Mouse (Mus musculus) stomach, embryonic 15.5 days (tissue): ENCODE data around the gene Stac3. TPM values are rescaled to one million over a fixed set of nuclear protein-coding genes. Genes with fewer than 3 reads are reported as not detected.

Experiments used
- ATAC-seq: fragments of 200-750 bp; cut with Nextera tagmentation; 2 replicates; pipeline ENCODE4 v1.8.0; 2017; ENCODE audit warnings: low read depth, moderate number of reproducible peaks, moderate TSS enrichment; ENCODE audit not compliant: insufficient read depth, low FRiP score
- H3K27ac ChIP-seq: fragments of 300-500 bp; sonication (generic); 2 replicates; pipeline ENCODE4 v1.5.1; 2015; ENCODE audit warnings: mild to moderate bottlenecking, inconsistent platforms
- H3K27me3 ChIP-seq: fragments of 300-500 bp; sonication (generic); replicated peaks from 2 replicates; pipeline ENCODE4 v1.6.1; 2015; ENCODE audit warnings: inconsistent platforms
- H3K36me3 ChIP-seq: fragments of 300-500 bp; sonication (generic); 2 replicates; pipeline ENCODE4 v1.6.1; 2015; ENCODE audit warnings: inconsistent platforms
- H3K4me1 ChIP-seq: fragments of 300-500 bp; sonication (generic); 2 replicates; pipeline ENCODE4 v1.6.1; 2015; ENCODE audit warnings: inconsistent platforms
- H3K4me2 ChIP-seq: fragments of 300-500 bp; sonication (generic); 2 replicates; pipeline ENCODE4 v1.6.1; 2015; ENCODE audit warnings: mild to moderate bottlenecking, inconsistent platforms
- H3K4me3 ChIP-seq: fragments of 300-500 bp; sonication (generic); replicated peaks from 2 replicates; pipeline ENCODE4 v1.5.1; 2015; ENCODE audit warnings: inconsistent platforms
- H3K9ac ChIP-seq: fragments of 300-500 bp; sonication (generic); 2 replicates; pipeline ENCODE4 v1.6.1; 2015; ENCODE audit warnings: inconsistent platforms
- H3K9me3 ChIP-seq: fragments of 300-500 bp; sonication (generic); 2 replicates; pipeline ENCODE4 v1.6.1; 2016; ENCODE audit warnings: inconsistent platforms
- WGBS: fragments of 180-500 bp; shearing (Covaris S2); methylation state at CpG from one replicate; pipeline ENCODE4 v1.1.7; 2015; 5-methylcytosine and 5-hydroxymethylcytosine counted together
- polyA plus RNA-seq: library from polyadenylated mRNA; unstranded; fragments of >200 nt; fragmentation: Nextera tagmentation; extraction: Ambion mirVana; gene quantifications from 2 replicates; pipeline ENCODE4 v1.2.1, GENCODE M21; 2015

The Stac3 gene
- polyA plus RNA-seq, 1 experiment from 2014 or later = 0.92 TPM

DNA sequence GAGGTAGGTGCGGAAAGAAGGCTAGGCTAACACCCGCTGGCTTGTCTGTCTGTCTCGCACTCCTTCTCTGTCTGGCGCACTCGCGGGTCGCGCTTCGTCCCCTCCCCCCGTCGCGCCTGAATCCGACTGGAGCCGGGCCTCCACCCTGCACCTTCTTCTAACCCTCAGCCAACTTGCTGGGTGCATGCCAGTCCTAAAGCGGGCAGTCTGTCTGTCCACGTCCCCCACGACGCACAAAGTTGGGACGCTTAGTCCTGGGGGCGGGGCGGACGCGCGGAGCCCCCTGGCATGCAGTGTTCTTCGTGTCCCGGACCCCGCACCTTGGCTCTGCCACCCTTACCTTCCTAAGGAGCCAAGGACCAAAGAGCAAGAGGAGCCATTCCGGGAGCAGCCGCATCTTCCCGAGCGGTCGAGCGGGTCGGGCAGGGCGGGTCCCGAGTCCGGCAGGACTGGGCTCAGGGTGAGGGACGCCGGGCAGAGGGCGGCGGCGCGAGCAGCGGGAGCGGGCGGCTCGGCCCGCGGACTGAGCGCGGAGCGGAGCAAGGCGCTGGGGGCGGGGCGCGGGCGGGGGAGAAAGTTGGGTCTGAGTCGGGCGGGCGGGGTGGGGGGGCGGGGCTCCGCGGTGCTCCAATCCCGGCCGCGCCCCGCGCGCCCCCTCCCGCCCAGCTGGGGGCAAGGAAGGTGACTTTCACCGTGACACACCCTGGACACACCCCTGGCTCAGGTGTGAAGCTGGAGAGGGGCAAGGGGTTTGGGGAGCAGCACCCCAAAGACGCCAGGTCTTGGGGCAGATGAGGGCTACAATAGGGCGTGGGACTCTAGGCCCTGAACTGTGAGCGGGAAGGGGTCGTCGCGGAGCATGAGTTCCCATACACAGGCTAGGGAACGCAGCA, 32.8 kb downstream of the Stac3 start, which contains the start of gene Nxph4:
TSS of gene Nxph4 (minus strand) at position 524 of the 893 bp plus-strand sequence.
- H3K9ac ChIP-seq = no peak within 1 kb of the TSS
- ATAC-seq = peak; percentile 18; the same call in 1 of the 2 replicates
- peak within 1 kb of the TSS; percentile 96 for H3K4me2 ChIP-seq
- peaks cover 24% of the 10 kb centered on the region for H3K4me1 ChIP-seq
- peaks cover 77% of the 10 kb centered on the region for H3K27me3 ChIP-seq
- H3K27ac ChIP-seq = no peak within 1 kb of the TSS
- WGBS = under 1% methylated on average over 63 of the region's 78 CpGs
- peak within 1 kb of the TSS; percentile 43 for H3K4me3 ChIP-seq
- H3K36me3 ChIP-seq = peaks cover 3% of the 10 kb centered on the region; the same call in 1 of the 2 replicates
- no peaks in the 10 kb centered on the region for H3K9me3 ChIP-seq

- Histone ChIP-seq H3K27ac (no peak overlapping the region), H3K27me3 (peaks cover 70% of the 10 kb centered on the region), H3K4me3 (peak overlapping the region; percentile 43), H3K4me2 (peak overlapping the region; percentile 96), H3K4me1 (peaks cover 24% of the 10 kb centered on the region), H3K36me3 (peaks cover 9% of the 10 kb centered on the region; the same call in 1 of the 2 replicates), H3K9me3 (no peaks in the 10 kb centered on the region), H3K9ac (no peak overlapping the region)
- peak; percentile 15; the same call in 1 of the 2 replicates for ATAC-seq
- WGBS = 2% methylated on average over 30 of the region's 30 CpGs
These were observed 33.5 kb downstream of the Stac3 start for GRCm38 (mm10) chr10:127534929-127535384.

- peaks cover 52% of the 10 kb centered on the region for H3K27me3 ChIP-seq
- H3K9ac ChIP-seq = no peak overlapping the region
- WGBS = 11% methylated on average over 8 of the region's 8 CpGs
- no peaks in the 10 kb centered on the region for H3K9me3 ChIP-seq
- no peak for ATAC-seq
- peaks cover 20% of the 10 kb centered on the region for H3K4me1 ChIP-seq
- H3K36me3 ChIP-seq = peaks cover 20% of the 10 kb centered on the region
- no peak overlapping the region for H3K4me2 ChIP-seq
- H3K4me3 ChIP-seq = no peak overlapping the region
- H3K27ac ChIP-seq = no peak overlapping the region
These were observed 35.3 kb downstream of the Stac3 start for GRCm38 (mm10) chr10:127536586-127537314.

DNA sequence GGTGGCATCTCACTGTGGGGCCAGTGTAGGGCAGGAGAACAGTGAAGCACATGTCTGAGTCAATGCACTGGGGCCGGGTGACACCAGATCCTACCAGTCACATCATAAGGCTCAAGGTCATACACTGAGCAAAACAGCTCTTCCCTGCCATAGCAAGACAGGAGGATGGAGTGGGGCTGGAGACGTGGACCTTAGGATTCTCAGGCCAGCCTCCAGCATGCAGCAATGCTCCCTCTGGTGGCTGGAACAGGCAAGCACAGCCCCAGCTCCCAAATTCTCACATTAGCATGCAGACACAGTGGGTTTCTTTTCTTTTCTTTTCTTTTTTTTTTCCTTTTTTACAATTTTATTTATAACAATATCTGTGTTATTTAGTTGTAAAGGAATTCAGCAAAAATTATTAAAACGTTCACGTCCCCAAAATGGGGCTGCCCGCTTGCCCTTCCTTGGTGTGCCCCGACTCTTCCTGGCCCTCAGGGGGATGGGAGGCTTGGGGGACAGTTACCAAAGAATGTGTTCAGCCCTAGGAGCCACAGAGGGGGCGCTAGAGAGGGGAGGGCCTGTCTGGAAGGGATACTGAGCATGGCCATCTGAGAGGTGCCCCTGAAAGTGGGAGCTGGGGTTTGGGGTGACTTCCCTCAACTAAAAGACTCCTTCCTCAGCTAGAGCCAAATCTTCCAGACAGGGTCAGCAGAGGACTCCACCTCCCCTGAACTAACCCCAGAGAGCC, 36.5 kb downstream of the Stac3 start:
- H3K36me3 ChIP-seq = peaks cover 30% of the 10 kb centered on the region
- H3K4me3 ChIP-seq = no peak overlapping the region
- H3K4me1 ChIP-seq = peaks cover 20% of the 10 kb centered on the region
- no peak overlapping the region for H3K9ac ChIP-seq
- no peak for ATAC-seq
- peaks cover 40% of the 10 kb centered on the region for H3K27me3 ChIP-seq
- H3K4me2 ChIP-seq = no peak overlapping the region
- no peak overlapping the region for H3K27ac ChIP-seq
- 25% methylated on average over 7 of the region's 7 CpGs for WGBS
- H3K9me3 ChIP-seq = no peaks in the 10 kb centered on the region

DNA sequence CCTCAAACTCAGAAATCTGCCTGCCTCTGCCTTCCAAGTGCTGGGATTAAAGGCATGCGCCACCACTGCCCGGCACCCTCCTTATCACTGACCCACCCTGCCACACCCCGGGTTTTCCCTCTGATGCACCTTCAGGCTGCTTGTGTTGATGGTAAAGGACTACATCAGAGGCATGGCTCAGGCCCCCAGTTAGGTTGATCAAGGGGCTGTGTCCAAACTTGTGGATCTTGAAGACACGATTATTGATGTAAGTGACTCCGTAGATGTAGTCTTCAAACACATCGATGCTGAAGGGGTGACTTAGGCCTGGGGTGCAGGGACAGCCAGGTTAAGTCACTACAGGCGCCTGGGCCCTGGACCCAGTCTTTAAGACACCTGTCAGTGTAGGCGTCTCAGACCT, 40.0 kb downstream of the Stac3 start:
- no peak overlapping the region for H3K4me2 ChIP-seq
- no peak for ATAC-seq
- no peaks in the 10 kb centered on the region for H3K9me3 ChIP-seq
- H3K4me3 ChIP-seq = no peak overlapping the region
- no peak overlapping the region for H3K9ac ChIP-seq
- no peak overlapping the region for H3K27ac ChIP-seq
- WGBS = 95% methylated on average over 8 of the region's 8 CpGs
- peaks cover 5% of the 10 kb centered on the region; the same call in 1 of the 2 replicates for H3K27me3 ChIP-seq
- no peaks in the 10 kb centered on the region for H3K4me1 ChIP-seq
- H3K36me3 ChIP-seq = peaks cover 57% of the 10 kb centered on the region

DNA sequence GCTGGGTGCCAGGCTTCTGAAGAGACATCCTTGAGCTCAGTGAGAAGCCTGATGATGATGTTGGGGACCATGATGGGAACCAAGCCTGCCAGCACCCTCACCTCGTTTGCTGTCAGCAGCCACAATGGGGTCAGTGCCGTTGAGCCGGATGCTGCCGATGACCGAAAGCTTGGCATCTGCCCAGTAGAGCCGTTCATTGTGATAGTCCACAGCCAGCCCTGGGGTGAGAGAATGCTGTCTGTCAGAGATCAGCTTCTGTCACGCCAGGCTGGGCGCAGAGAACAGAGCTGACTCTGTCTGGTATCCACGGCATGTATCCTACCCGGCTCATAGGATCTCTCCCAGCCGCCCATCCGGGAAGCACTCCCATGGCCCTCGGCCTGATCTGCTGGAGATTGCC, 40.6 kb downstream of the Stac3 start:
- Histone ChIP-seq H3K27ac (no peak overlapping the region), H3K36me3 (peaks cover 63% of the 10 kb centered on the region), H3K4me2 (no peak overlapping the region), H3K4me1 (no peaks in the 10 kb centered on the region), H3K9me3 (no peaks in the 10 kb centered on the region), H3K9ac (no peak overlapping the region), H3K4me3 (no peak overlapping the region), H3K27me3 (0 out of 2 replicates have a peak, but pooled peaks cover under 1% of the 10 kb centered on the region)
- 92% methylated on average over 13 of the region's 13 CpGs for whole genome bisulfite sequencing
- ATAC-seq = no peak

DNA sequence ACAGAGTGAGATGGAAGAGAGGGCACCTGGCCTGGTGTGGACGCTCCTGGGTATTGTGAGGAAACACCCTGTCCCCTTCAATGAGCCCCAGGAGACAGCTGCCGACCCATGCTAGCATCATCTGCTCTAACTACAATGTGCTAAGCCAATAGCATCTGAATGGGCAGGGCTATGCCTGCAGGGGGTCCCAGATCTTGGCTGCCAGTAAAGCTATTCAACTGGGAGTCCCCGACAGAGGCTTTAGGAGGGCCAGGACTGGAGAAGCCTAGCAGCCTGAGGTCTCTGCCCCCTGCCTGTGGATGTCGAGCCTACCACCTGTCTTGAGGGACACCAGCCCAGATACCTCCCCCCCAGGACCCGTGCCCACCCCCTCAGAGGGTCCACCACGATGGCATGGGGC, 41.2 kb downstream of the Stac3 start:
- Histone ChIP-seq H3K36me3 (peaks cover 68% of the 10 kb centered on the region), H3K4me3 (no peak overlapping the region), H3K9ac (no peak overlapping the region), H3K4me2 (no peak overlapping the region), H3K9me3 (no peaks in the 10 kb centered on the region), H3K27me3 (no peaks in the 10 kb centered on the region), H3K4me1 (no peaks in the 10 kb centered on the region), H3K27ac (no peak overlapping the region)
- 62% methylated on average over 6 of the region's 6 CpGs for WGBS
- no peak for ATAC-seq

- Histone ChIP-seq H3K9ac (no peak overlapping the region), H3K4me1 (no peaks in the 10 kb centered on the region), H3K4me3 (no peak overlapping the region), H3K27ac (no peak overlapping the region), H3K27me3 (no peaks in the 10 kb centered on the region), H3K9me3 (no peaks in the 10 kb centered on the region), H3K4me2 (no peak overlapping the region), H3K36me3 (peaks cover 78% of the 10 kb centered on the region)
- ATAC-seq = no peak
- WGBS = 63% methylated on average over 3 of the region's 3 CpGs
These were observed 42.4 kb downstream of the Stac3 start for GRCm38 (mm10) chr10:127543916-127544315.

GRCm38 (mm10) chr10:127544375-127544774, 42.9 kb downstream of the Stac3 start:
- H3K4me2 ChIP-seq = no peak overlapping the region
- no peaks in the 10 kb centered on the region for H3K4me1 ChIP-seq
- ATAC-seq = no peak
- 87% methylated on average over 20 of the region's 20 CpGs for WGBS
- no peaks in the 10 kb centered on the region for H3K9me3 ChIP-seq
- H3K27ac ChIP-seq = no peak overlapping the region
- H3K4me3 ChIP-seq = no peak overlapping the region
- peaks cover 74% of the 10 kb centered on the region for H3K36me3 ChIP-seq
- H3K9ac ChIP-seq = no peak overlapping the region
- no peaks in the 10 kb centered on the region for H3K27me3 ChIP-seq

DNA sequence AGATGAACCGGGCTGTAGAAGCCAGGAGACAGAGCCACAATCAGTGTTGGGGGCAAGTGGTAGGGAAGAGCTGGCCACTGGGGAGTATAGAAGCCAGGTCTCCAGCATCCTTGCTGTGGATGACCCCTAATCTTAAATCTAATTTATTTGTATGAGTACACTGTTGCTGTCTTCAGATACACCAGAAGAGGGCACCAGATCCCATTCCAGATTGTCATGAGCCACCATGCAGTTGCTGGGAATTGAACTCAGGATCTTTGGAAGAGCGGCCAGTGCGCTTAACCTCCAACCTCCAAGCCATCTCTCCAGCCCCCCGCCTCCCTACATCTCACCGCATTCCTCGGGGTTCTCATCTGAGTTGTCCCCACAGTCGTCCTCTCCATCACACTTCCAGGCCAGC, 45.0 kb downstream of the Stac3 start:
- no peak overlapping the region for H3K27ac ChIP-seq
- H3K36me3 ChIP-seq = peaks cover 80% of the 10 kb centered on the region
- 88% methylated on average over 7 of the region's 7 CpGs for WGBS
- no peaks in the 10 kb centered on the region for H3K9me3 ChIP-seq
- H3K4me1 ChIP-seq = no peaks in the 10 kb centered on the region
- no peak for ATAC-seq
- no peak overlapping the region for H3K9ac ChIP-seq
- no peak overlapping the region for H3K4me2 ChIP-seq
- no peaks in the 10 kb centered on the region for H3K27me3 ChIP-seq
- no peak overlapping the region for H3K4me3 ChIP-seq

DNA sequence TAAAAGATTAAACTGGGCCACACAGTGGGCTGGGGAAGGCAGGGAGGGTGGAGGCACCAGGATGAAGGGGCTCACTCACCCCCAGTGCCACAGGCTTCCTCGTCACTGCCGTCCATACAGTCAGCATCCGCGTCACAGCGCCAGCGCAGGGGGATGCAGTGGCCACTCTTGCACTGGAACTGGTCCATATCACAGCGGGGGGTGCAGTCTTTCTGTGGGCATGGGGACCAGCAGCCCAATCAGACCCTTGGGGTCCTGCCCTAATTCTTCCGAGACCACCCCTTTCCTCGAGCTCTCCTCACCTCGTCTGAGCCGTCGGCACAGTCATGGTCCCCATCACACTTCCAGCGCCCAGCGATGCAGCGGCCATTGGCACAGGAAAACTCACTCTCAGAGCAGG, 46.8 kb downstream of the Stac3 start:
- H3K4me3 ChIP-seq = no peak overlapping the region

More for the DNA sequence above, 46.8 kb downstream of the Stac3 start:
- H3K36me3 ChIP-seq = peaks cover 80% of the 10 kb centered on the region
- no peak overlapping the region for H3K27ac ChIP-seq
- H3K9ac ChIP-seq = no peak overlapping the region
- no peak overlapping the region for H3K4me2 ChIP-seq
- no peaks in the 10 kb centered on the region for H3K27me3 ChIP-seq
- 95% methylated on average over 15 of the region's 15 CpGs for WGBS
- no peaks in the 10 kb centered on the region for H3K4me1 ChIP-seq
- no peak for ATAC-seq
- H3K9me3 ChIP-seq = no peaks in the 10 kb centered on the region
